Mouse (Mus musculus): ENCODE data around the gene Adamts4. TPM values are rescaled to one million over a fixed set of nuclear protein-coding genes. Genes with fewer than 3 reads are reported as not detected.
"Not testable (repeated sequence)": the region's sequence is repeated elsewhere in the genome, so short reads cannot be mapped to it uniquely, and the experiment has no call there.

Adamts4 gene
- polyA plus RNA-seq, 2 experiments, result 8.6 to 10.1 TPM

DNA sequence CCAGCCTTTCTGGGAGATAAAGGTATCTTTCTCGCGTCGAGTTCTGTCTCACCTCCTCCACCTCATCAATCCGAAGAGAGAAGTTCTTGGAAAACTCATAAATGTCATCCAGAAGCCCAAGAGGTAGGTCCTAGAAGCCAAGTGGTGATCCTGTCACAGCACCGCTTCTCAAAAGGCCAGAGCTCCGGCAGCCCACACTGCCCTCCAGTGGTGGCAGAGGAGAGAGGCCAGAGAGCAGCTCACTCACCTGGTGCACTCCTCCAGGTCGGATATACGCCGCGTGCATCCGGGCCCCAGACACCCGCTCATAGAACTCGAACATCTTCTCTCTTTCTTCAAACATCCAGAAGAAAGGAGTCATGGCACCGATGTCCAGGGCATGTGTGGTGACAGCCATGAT is 11.8 kb upstream of the Adamts4 start:
- H3K9ac ChIP-seq (ENCODE audit: low read depth, low read length, severe bottlenecking), result no peak overlapping the region
- peaks cover 97% of the 10 kb centered on the region for H3K36me3 ChIP-seq (ENCODE audit: control insufficient read depth, insufficient read depth, low read length)
- no peak for TF ChIP-seq POLR2A (IDR thresholded peaks at IDR 0.05; ENCODE audit: borderline replicate concordance, extremely low read depth, insufficient read depth, insufficient read length)
- DNase-seq (ENCODE audit: low spot score) (peak; percentile 30), ATAC-seq (ENCODE audit: low FRiP score, low read depth) (no peak)
- no peaks in the 10 kb centered on the region for H3K27me3 ChIP-seq (ENCODE audit: control insufficient read depth, insufficient read depth, low read length)
- WGBS, result 68% methylated on average over 14 of the region's 14 CpGs
- no peak overlapping the region for H3K27ac ChIP-seq (replicated peaks; ENCODE audit: low read depth, low read length)
- H3K9me3 ChIP-seq (ENCODE audit: control insufficient read depth, low read length), result no peaks in the 10 kb centered on the region
- H3K4me2 ChIP-seq (replicated peaks; ENCODE audit: low read depth, low read length, severe bottlenecking), result no peak overlapping the region
- no peak overlapping the region for H3K4me3 ChIP-seq (replicated peaks; ENCODE audit: low read length)
- H3K4me1 ChIP-seq (ENCODE audit: control insufficient read depth, insufficient read depth, low read length), result no peaks in the 10 kb centered on the region

DNA sequence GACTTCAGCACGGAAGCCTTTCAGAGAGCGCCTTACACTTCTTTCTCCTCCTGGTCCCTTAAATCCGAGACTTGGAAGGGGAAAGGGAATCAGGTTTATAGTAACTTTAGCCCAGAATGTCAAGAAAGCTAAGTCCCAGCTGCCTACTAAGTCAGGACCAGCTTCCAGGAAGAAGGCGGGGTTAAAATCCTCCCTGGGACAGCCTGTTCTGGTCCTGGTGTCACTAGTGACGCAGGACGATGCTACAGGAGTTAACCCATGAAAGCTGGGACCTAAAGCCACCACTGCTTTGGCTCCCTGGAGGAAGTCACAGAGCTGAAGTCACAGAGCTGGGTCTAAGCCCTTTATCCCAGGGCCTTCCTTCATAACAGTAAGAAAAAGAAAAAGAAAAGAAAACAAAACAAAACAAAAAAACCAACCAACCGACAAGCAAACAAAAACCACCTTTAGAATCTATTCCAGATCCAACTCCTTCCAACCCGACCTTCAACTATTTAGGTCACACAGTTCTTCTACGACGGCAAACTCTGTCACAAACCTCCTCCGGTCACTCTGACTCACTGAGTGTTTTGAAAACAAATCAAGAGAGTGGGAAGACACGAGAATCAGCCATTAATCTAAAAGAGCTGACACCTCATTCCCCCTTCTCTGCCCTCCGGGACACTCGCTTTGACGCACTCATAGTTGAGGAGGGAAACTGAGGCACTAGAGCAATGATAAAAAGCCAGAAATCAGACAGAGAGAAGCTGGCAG is 10.1 kb upstream of the Adamts4 start:
- H3K4me2 ChIP-seq (replicated peaks; ENCODE audit: low read depth, low read length, severe bottlenecking), result no peak overlapping the region
- no peak for DNase-seq (ENCODE audit: low spot score)
- H3K9me3 ChIP-seq (ENCODE audit: control insufficient read depth, low read length), result no peaks in the 10 kb centered on the region
- no peak overlapping the region for H3K4me3 ChIP-seq (replicated peaks; ENCODE audit: low read length)
- peaks cover 94% of the 10 kb centered on the region for H3K36me3 ChIP-seq (ENCODE audit: control insufficient read depth, insufficient read depth, low read length)
- H3K27me3 ChIP-seq (ENCODE audit: control insufficient read depth, insufficient read depth, low read length), result no peaks in the 10 kb centered on the region
- no peak overlapping the region for H3K27ac ChIP-seq (replicated peaks; ENCODE audit: low read depth, low read length)
- no peak overlapping the region for H3K9ac ChIP-seq (ENCODE audit: low read depth, low read length, severe bottlenecking)
- no peaks in the 10 kb centered on the region for H3K4me1 ChIP-seq (ENCODE audit: control insufficient read depth, insufficient read depth, low read length)
- 81% methylated on average over 15 of the region's 15 CpGs for WGBS
- ATAC-seq (ENCODE audit: low FRiP score, low read depth), result no peak
- no peak for TF ChIP-seq POLR2A (IDR thresholded peaks at IDR 0.05; ENCODE audit: borderline replicate concordance, extremely low read depth, insufficient read depth, insufficient read length)

- Histone ChIP-seq H3K27me3 (ENCODE audit: control insufficient read depth, insufficient read depth, low read length) (no peaks in the 10 kb centered on the region), H3K9me3 (ENCODE audit: control insufficient read depth, low read length) (no peaks in the 10 kb centered on the region), H3K36me3 (ENCODE audit: control insufficient read depth, insufficient read depth, low read length) (peaks cover 91% of the 10 kb centered on the region), H3K4me3 (replicated peaks; ENCODE audit: low read length) (no peak overlapping the region), H3K27ac (replicated peaks; ENCODE audit: low read depth, low read length) (no peak overlapping the region), H3K4me2 (replicated peaks; ENCODE audit: low read depth, low read length, severe bottlenecking) (no peak overlapping the region), H3K9ac (ENCODE audit: low read depth, low read length, severe bottlenecking) (no peak overlapping the region), H3K4me1 (ENCODE audit: control insufficient read depth, insufficient read depth, low read length) (peaks cover under 1% of the 10 kb centered on the region; the same call in 1 of the 2 replicates)
- no peak for DNase-seq (ENCODE audit: low spot score)
- TF ChIP-seq POLR2A (IDR thresholded peaks at IDR 0.05; ENCODE audit: borderline replicate concordance, extremely low read depth, insufficient read depth, insufficient read length), result no peak
- ATAC-seq (ENCODE audit: low FRiP score, low read depth), result no peak
- WGBS, result 91% methylated on average over 10 of the region's 10 CpGs
These were observed 9.3 kb upstream of the Adamts4 start for GRCm38 (mm10) chr1:171240911-171241310.

- H3K4me2 ChIP-seq (replicated peaks; ENCODE audit: low read depth, low read length, severe bottlenecking); H3K27ac ChIP-seq (replicated peaks; ENCODE audit: low read depth, low read length); H3K9me3 ChIP-seq (ENCODE audit: control insufficient read depth, low read length); DNase-seq (ENCODE audit: low spot score); H3K9ac ChIP-seq (ENCODE audit: low read depth, low read length, severe bottlenecking); H3K4me1 ChIP-seq (ENCODE audit: control insufficient read depth, insufficient read depth, low read length); H3K4me3 ChIP-seq (replicated peaks; ENCODE audit: low read length); H3K27me3 ChIP-seq (ENCODE audit: control insufficient read depth, insufficient read depth, low read length); ATAC-seq (ENCODE audit: low FRiP score, low read depth): not testable (repeated sequence)
- WGBS, result 86% methylated on average over 12 of the region's 12 CpGs
- H3K36me3 ChIP-seq (ENCODE audit: control insufficient read depth, insufficient read depth, low read length), result peaks cover 81% of the 10 kb centered on the region
These were observed 8.3 kb upstream of the Adamts4 start for GRCm38 (mm10) chr1:171241952-171242351.

DNA sequence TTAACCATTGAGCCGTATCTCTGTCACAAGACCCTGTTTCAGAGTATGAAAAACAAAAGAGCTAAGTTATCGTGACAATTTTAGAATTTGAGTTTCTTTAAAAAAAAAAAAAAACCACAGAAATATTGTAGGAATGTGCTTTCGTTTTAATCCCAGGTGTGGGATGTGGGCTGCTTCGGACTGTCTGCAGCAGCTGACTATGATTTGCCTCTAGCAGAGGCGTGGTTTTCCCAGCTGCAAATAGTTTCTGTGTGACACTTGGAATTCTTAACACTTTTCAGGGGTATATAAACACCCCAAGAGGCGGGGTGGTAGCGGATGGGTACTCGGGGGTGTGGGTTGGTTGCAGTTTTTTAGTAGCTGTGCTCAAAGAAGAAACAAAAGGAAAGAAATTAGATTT is 4.9 kb upstream of the Adamts4 start:
- Histone ChIP-seq H3K9ac (ENCODE audit: low read depth, low read length, severe bottlenecking) (no peak overlapping the region), H3K4me1 (ENCODE audit: control insufficient read depth, insufficient read depth, low read length) (peaks cover 25% of the 10 kb centered on the region), H3K9me3 (ENCODE audit: control insufficient read depth, low read length) (no peaks in the 10 kb centered on the region), H3K27me3 (ENCODE audit: control insufficient read depth, insufficient read depth, low read length) (no peaks in the 10 kb centered on the region), H3K4me3 (replicated peaks; ENCODE audit: low read length) (no peak overlapping the region), H3K36me3 (ENCODE audit: control insufficient read depth, insufficient read depth, low read length) (peaks cover 49% of the 10 kb centered on the region), H3K27ac (replicated peaks; ENCODE audit: low read depth, low read length) (no peak overlapping the region), H3K4me2 (replicated peaks; ENCODE audit: low read depth, low read length, severe bottlenecking) (no peak overlapping the region; the same call in 1 of the 2 replicates)
- 70% methylated on average over 8 of the region's 8 CpGs for WGBS
- TF ChIP-seq POLR2A (IDR thresholded peaks at IDR 0.05; ENCODE audit: borderline replicate concordance, extremely low read depth, insufficient read depth, insufficient read length), result no peak
- no peak for DNase-seq (ENCODE audit: low spot score)
- no peak for ATAC-seq (ENCODE audit: low FRiP score, low read depth)

Measured in limb, embryonic 14.5 days (tissue).